Mouse (Mus musculus) liver, embryonic 14.5 days (tissue): ENCODE measurements at regions not wholly inside any gene's neighbourhood (a gene's known extent, or its start where the extent isn't known, plus 50 kb on each side); places are given as distances from the start of the nearest gene placed in this dataset.

ENCODE experiments used
- CTCF ChIP-seq: IDR thresholded peaks from 2 replicates; pipeline ENCODE4 v1.5.1; 2016; ENCODE audit warnings: antibody characterized with exemption, low read depth, control low read depth
- EP300 ChIP-seq: IDR thresholded peaks from 2 replicates; pipeline ENCODE4 v1.6.1; 2016; ENCODE audit warnings: antibody characterized with exemption, low read depth

- TF ChIP-seq CTCF (no peak), EP300 (no peak)
Observed at GRCm38 (mm10) chr17:75917020-75917419, 365.3 kb upstream of the Fam98a start.
